Mouse (Mus musculus) lung, embryonic 16.5 days (tissue): ENCODE results near the gene Cops9. TPM values are rescaled to one million over a fixed set of nuclear protein-coding genes. Genes with fewer than 3 reads are reported as not detected.
A peak's percentile ranks its signal among the peaks of the same experiment; 100 is the strongest.

ENCODE experiments used
- ATAC-seq: fragments of 200-750 bp; cut with Nextera tagmentation; 2 replicates; pipeline ENCODE4 v1.8.0; 2017; ENCODE audit warnings: low read depth, mild to moderate bottlenecking, moderate library complexity
- H3K27ac ChIP-seq: fragments of 300-500 bp; sonication (generic); 2 replicates; pipeline ENCODE4 v1.5.1; 2014; ENCODE audit warnings: mild to moderate bottlenecking, control low read depth, low read length
- H3K27me3 ChIP-seq: fragments of 300-500 bp; sonication (generic); 2 replicates; pipeline ENCODE4 v1.6.1; 2014; ENCODE audit warnings: low read depth, low read length, mixed read lengths; ENCODE audit not compliant: control insufficient read depth, insufficient read depth
- H3K36me3 ChIP-seq: fragments of 300-500 bp; sonication (generic); 2 replicates; pipeline ENCODE4 v1.6.1; 2014; ENCODE audit warnings: low read length; ENCODE audit not compliant: control insufficient read depth, insufficient read depth
- H3K4me1 ChIP-seq: fragments of 300-500 bp; sonication (generic); replicated peaks from 2 replicates; pipeline ENCODE4 v1.6.1; 2014; ENCODE audit warnings: low read length, mixed read lengths; ENCODE audit not compliant: control insufficient read depth, insufficient read depth
- H3K4me2 ChIP-seq: fragments of 300-500 bp; sonication (generic); 2 replicates; pipeline ENCODE4 v1.6.1; 2014; ENCODE audit warnings: low read depth, low read length, control low read depth
- H3K4me3 ChIP-seq: fragments of 300-500 bp; sonication (generic); 2 replicates; pipeline ENCODE4 v1.5.1; 2014; ENCODE audit warnings: mild to moderate bottlenecking, low read length, control low read depth
- H3K9ac ChIP-seq: fragments of 300-500 bp; sonication (generic); 2 replicates; pipeline ENCODE4 v1.6.1; 2014; ENCODE audit warnings: low read length, control low read depth
- H3K9me3 ChIP-seq: fragments of 300-500 bp; sonication (generic); 2 replicates; pipeline ENCODE4 v1.6.1; 2016; ENCODE audit warnings: low read length; ENCODE audit not compliant: control insufficient read depth
- WGBS: fragments of 180-500 bp; shearing (Covaris S2); extraction: QIAGEN DNeasy Blood & Tissue Kit; methylation state at CpG from one replicate; pipeline ENCODE4 v1.1.7; 2014; 5-methylcytosine and 5-hydroxymethylcytosine counted together
- polyA plus RNA-seq: library from polyadenylated mRNA; unstranded; fragments of >200 nt; fragmentation: Nextera tagmentation; extraction: Ambion mirVana; gene quantifications from 2 replicates; pipeline ENCODE4 v1.2.1, GENCODE M21; 2015

The Cops9 gene
- polyA plus RNA-seq, 1 experiment from 2014 or later, result 386 TPM

- WGBS, result 74% methylated on average over 5 of the region's 5 CpGs
- Histone ChIP-seq H3K27me3 (no peaks in the 10 kb centered on the region), H3K4me1 (no peaks in the 10 kb centered on the region), H3K36me3 (no peaks in the 10 kb centered on the region), H3K4me3 (no peak overlapping the region), H3K9ac (no peak overlapping the region), H3K9me3 (no peaks in the 10 kb centered on the region), H3K4me2 (no peak overlapping the region), H3K27ac (no peak overlapping the region)
- ATAC-seq, result peak; percentile 54
These were observed 31.5 kb upstream of the Cops9 start for GRCm38 (mm10) chr1:92673258-92673782.

- no peaks in the 10 kb centered on the region for H3K9me3 ChIP-seq
- no peaks in the 10 kb centered on the region for H3K27me3 ChIP-seq
- H3K9ac ChIP-seq, result no peak overlapping the region
- H3K36me3 ChIP-seq, result no peaks in the 10 kb centered on the region
- no peaks in the 10 kb centered on the region for H3K4me1 ChIP-seq
- H3K4me2 ChIP-seq, result no peak overlapping the region
- WGBS, result 74% methylated on average over 4 of the region's 4 CpGs
- H3K27ac ChIP-seq, result no peak overlapping the region
- no peak for ATAC-seq
- H3K4me3 ChIP-seq, result no peak overlapping the region
These were observed 29.5 kb upstream of the Cops9 start for GRCm38 (mm10) chr1:92671326-92671725.

- Histone ChIP-seq H3K27ac (no peak overlapping the region), H3K36me3 (no peaks in the 10 kb centered on the region), H3K27me3 (no peaks in the 10 kb centered on the region), H3K4me2 (no peak overlapping the region), H3K9ac (no peak overlapping the region), H3K4me3 (no peak overlapping the region), H3K9me3 (no peaks in the 10 kb centered on the region), H3K4me1 (no peaks in the 10 kb centered on the region)
- no peak for ATAC-seq
- 84% methylated on average over 3 of the region's 3 CpGs for WGBS
These were observed 27.6 kb upstream of the Cops9 start for GRCm38 (mm10) chr1:92669430-92669829.

- Histone ChIP-seq H3K27ac (no peak overlapping the region), H3K4me2 (no peak overlapping the region), H3K36me3 (no peaks in the 10 kb centered on the region), H3K9ac (no peak overlapping the region), H3K4me3 (no peak overlapping the region), H3K27me3 (no peaks in the 10 kb centered on the region), H3K4me1 (no peaks in the 10 kb centered on the region), H3K9me3 (no peaks in the 10 kb centered on the region)
- no peak for ATAC-seq
- WGBS, result 51% methylated on average over 6 of the region's 6 CpGs
These were observed 25.3 kb upstream of the Cops9 start for GRCm38 (mm10) chr1:92667106-92667505.

GRCm38 (mm10) chr1:92659392-92659791, 17.6 kb upstream of the Cops9 start:
- 42% methylated on average over 5 of the region's 5 CpGs for WGBS
- H3K27me3 ChIP-seq, result no peaks in the 10 kb centered on the region
- no peak for ATAC-seq

GRCm38 (mm10) chr1:92657025-92657820, 15.4 kb upstream of the Cops9 start:
- Histone ChIP-seq H3K27ac (no peak overlapping the region), H3K9me3 (no peaks in the 10 kb centered on the region), H3K36me3 (no peaks in the 10 kb centered on the region), H3K27me3 (no peaks in the 10 kb centered on the region), H3K4me2 (no peak overlapping the region), H3K4me3 (no peak overlapping the region), H3K9ac (no peak overlapping the region), H3K4me1 (no peaks in the 10 kb centered on the region)
- no peak for ATAC-seq
- 60% methylated on average over 11 of the region's 11 CpGs for WGBS

More at GRCm38 (mm10) chr1:92659392-92659791, 17.6 kb upstream of the Cops9 start:
- Histone ChIP-seq H3K4me2 (no peak overlapping the region), H3K9me3 (no peaks in the 10 kb centered on the region), H3K9ac (no peak overlapping the region), H3K36me3 (no peaks in the 10 kb centered on the region), H3K4me1 (no peaks in the 10 kb centered on the region), H3K4me3 (no peak overlapping the region), H3K27ac (no peak overlapping the region)

- no peaks in the 10 kb centered on the region for H3K9me3 ChIP-seq
- 25% methylated on average over 2 of the region's 2 CpGs for WGBS
- no peaks in the 10 kb centered on the region for H3K27me3 ChIP-seq
- H3K36me3 ChIP-seq, result no peaks in the 10 kb centered on the region
- ATAC-seq, result peak; percentile 53
- no peak overlapping the region for H3K4me3 ChIP-seq
- no peak overlapping the region for H3K4me2 ChIP-seq
- no peak overlapping the region for H3K9ac ChIP-seq
- no peak overlapping the region for H3K27ac ChIP-seq
- no peaks in the 10 kb centered on the region for H3K4me1 ChIP-seq
These were observed 12.9 kb upstream of the Cops9 start for GRCm38 (mm10) chr1:92654676-92655075.

- Histone ChIP-seq H3K4me1 (no peaks in the 10 kb centered on the region), H3K27me3 (no peaks in the 10 kb centered on the region), H3K27ac (no peak overlapping the region), H3K9me3 (no peaks in the 10 kb centered on the region), H3K4me2 (no peak overlapping the region), H3K36me3 (no peaks in the 10 kb centered on the region), H3K4me3 (no peak overlapping the region), H3K9ac (no peak overlapping the region)
- WGBS, result 87% methylated on average over 3 of the region's 3 CpGs
- no peak for ATAC-seq
These were observed 11.4 kb upstream of the Cops9 start for GRCm38 (mm10) chr1:92653179-92653578.

GRCm38 (mm10) chr1:92651467-92651866, 9.7 kb upstream of the Cops9 start:
- no peak overlapping the region for H3K4me3 ChIP-seq
- no peaks in the 10 kb centered on the region for H3K36me3 ChIP-seq
- no peaks in the 10 kb centered on the region for H3K9me3 ChIP-seq
- 71% methylated on average over 3 of the region's 3 CpGs for WGBS
- no peak overlapping the region for H3K9ac ChIP-seq
- H3K4me2 ChIP-seq, result no peak overlapping the region
- H3K27ac ChIP-seq, result no peak overlapping the region
- H3K4me1 ChIP-seq, result no peaks in the 10 kb centered on the region
- no peaks in the 10 kb centered on the region for H3K27me3 ChIP-seq
- ATAC-seq, result no peak
